Mouse (Mus musculus) megakaryocyte, embryonic 14.5 days (primary cell): ENCODE data around the gene Gm9999.

ENCODE experiments used
- FLI1 ChIP-seq: IDR thresholded peaks from 2 replicates; pipeline ENCODE4 v1.6.1; 2012; ENCODE audit warnings: low read length, inconsistent platforms, mixed read lengths
- GATA1 ChIP-seq: IDR thresholded peaks from 3 replicates; pipeline ENCODE4 v1.6.1; 2012; ENCODE audit warnings: mixed read lengths, low read length, inconsistent platforms, borderline replicate concordance

- TF ChIP-seq GATA1 (no peak), FLI1 (no peak)
Measured at GRCm38 (mm10) chr7:47015390-47016065, 32.1 kb downstream of the Gm9999 start.
